Mouse (Mus musculus) monocyte, adult 5-6 weeks (primary cell): ENCODE measurements at regions not wholly inside any gene's neighbourhood (a gene's known extent, or its start where the extent isn't known, plus 50 kb on each side); places are given as distances from the start of the nearest gene placed in this dataset.

Experiments used
- ATAC-seq: fragments of 153-309, 156-312 bp; replicated peaks from 2 replicates; pipeline ENCODE4 v1.8.0; 2017; ENCODE audit warnings: mild to moderate bottlenecking; ENCODE audit not compliant: low TSS enrichment, insufficient number of reproducible peaks, severe bottlenecking, poor library complexity, low FRiP score

GRCm38 (mm10) chr1:92703270-92703669 lies 54.6 kb upstream of the Otos start:
- ATAC-seq, result no peak

DNA sequence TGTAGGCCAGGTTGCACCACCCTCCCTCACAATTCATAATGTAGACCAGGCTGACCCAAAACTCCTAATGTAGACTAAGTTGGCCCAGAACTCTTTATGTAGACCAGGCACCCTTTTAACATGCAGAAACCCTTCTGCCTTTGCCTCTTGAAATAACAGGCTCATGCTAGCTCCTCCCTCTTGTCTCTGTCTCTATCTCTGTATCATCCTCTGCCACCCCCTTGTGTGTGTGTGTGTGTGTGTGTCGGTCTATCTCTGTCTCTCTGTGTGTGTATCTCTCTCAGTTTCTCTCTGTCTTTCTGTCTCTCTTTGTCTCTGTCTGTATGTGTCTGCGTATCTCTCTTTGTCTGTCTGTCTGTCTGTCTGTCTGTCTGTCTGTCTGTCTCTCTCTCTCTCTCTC lies 51.5 kb upstream of the Otos start:
- ATAC-seq, result no peak

GRCm38 (mm10) chr1:92699697-92700096 lies 51.1 kb upstream of the Otos start:
- ATAC-seq, result no peak

DNA sequence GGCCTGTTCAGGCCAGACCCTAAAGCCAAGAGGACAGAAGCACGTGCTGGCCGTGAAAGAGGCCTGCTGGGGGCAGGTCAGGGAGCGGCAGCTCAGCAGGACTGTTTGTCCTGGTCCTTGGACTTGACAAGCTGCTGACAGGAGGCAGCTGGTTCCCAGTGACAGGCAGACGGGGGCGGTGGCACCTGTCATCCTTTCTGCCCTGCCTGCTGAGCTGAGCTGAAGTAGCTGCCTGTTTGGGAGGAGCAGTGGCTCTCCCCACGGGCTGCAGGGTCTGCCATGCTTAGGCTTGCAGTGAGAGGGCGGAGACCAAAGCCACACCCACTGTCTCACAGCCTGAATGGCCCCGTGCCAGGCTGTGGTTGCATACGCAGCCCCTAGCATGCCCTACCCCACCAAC lies 50.4 kb upstream of the Otos start:
- ATAC-seq, result no peak

DNA sequence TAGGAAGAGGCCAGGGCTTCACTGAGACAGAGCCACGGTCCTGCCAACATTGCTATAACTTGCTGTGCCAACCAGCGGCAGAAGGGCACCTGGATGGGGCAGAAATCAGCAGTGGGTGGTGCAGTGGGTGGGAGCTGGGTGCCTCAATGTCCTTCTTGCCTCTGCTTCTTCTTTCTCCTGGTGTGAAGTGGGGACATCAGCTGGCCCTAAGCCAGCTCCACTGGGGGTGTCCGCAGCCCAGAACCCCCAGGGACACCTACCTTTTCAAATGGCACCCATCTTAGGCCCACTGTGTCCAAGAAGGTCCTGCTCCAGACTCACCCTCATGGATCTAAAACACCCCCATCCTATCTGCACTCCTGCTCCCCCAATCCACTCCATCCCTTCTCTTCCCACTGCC lies 49.9 kb upstream of the Otos start:
- no peak for ATAC-seq
